Mouse (Mus musculus): ENCODE results near the gene Taf6. TPM values are rescaled to one million over a fixed set of nuclear protein-coding genes. Genes with fewer than 3 reads are reported as not detected.
A peak's percentile ranks its signal among the peaks of the same experiment; 100 is the strongest.
"Not testable (repeated sequence)": the region's sequence is repeated elsewhere in the genome, so short reads cannot be mapped to it uniquely, and the experiment has no call there.

Taf6 gene
- polyA plus RNA-seq, 1 experiment: 2.8 TPM

DNA sequence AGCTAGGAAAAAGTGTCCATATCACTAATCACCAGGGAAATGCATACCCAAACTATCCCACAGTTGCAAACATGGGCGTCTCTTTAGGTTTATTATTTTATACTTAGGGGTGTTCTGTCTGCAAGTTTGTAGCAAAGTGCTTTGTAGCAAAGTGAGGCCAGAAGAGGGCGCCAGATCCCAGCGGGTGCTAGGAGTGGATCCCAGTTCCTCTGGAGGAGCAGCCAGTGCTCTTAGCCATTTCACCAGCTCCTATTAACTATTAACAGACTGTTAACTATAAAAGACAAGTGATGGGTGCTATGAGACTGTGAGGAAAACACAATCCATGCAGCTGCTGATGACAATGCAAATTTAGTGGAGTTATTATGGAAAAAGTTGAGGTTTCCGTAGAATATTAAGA lies 34.9 kb upstream of the Taf6 start:
- H3K36me3 ChIP-seq (ENCODE audit: control insufficient read depth): no peaks in the 10 kb centered on the region
- no peaks in the 10 kb centered on the region for H3K4me1 ChIP-seq (ENCODE audit: control insufficient read depth)
- H3K4me3 ChIP-seq (replicated peaks): no peak overlapping the region
- H3K27me3 ChIP-seq (ENCODE audit: control insufficient read depth): no peaks in the 10 kb centered on the region
- H3K9me3 ChIP-seq (ENCODE audit: control insufficient read depth, low read length): peaks cover 6% of the 10 kb centered on the region
- TF ChIP-seq GATA1 (IDR thresholded peaks at IDR 0.05; ENCODE audit: low read length) (no peak), TAL1 (IDR thresholded peaks at IDR 0.05; ENCODE audit: low read length) (no peak)

- peaks cover 22% of the 10 kb centered on the region for H3K9me3 ChIP-seq (ENCODE audit: control insufficient read depth, low read length)
- no peak for TF ChIP-seq TAL1 (IDR thresholded peaks at IDR 0.05; ENCODE audit: low read length)
- no peak for TF ChIP-seq GATA1 (IDR thresholded peaks at IDR 0.05; ENCODE audit: low read length)
- no peaks in the 10 kb centered on the region for H3K27me3 ChIP-seq (ENCODE audit: control insufficient read depth)
Measured at GRCm38 (mm10) chr5:138219864-138220263, 32.6 kb upstream of the Taf6 start.

GRCm38 (mm10) chr5:138216632-138217031 lies 29.4 kb upstream of the Taf6 start:
- H3K36me3 ChIP-seq (ENCODE audit: control insufficient read depth); H3K4me3 ChIP-seq (replicated peaks); H3K4me1 ChIP-seq (ENCODE audit: control insufficient read depth); H3K27me3 ChIP-seq (ENCODE audit: control insufficient read depth): not testable (repeated sequence)
- H3K9me3 ChIP-seq (ENCODE audit: control insufficient read depth, low read length): peaks cover 28% of the 10 kb centered on the region

More at GRCm38 (mm10) chr5:138219864-138220263, 32.6 kb upstream of the Taf6 start:
- Histone ChIP-seq H3K36me3 (ENCODE audit: control insufficient read depth) (no peaks in the 10 kb centered on the region), H3K4me1 (ENCODE audit: control insufficient read depth) (no peaks in the 10 kb centered on the region), H3K4me3 (replicated peaks) (no peak overlapping the region)

GRCm38 (mm10) chr5:138207873-138208272 lies 20.6 kb upstream of the Taf6 start:
- Histone ChIP-seq H3K9me3 (ENCODE audit: control insufficient read depth, low read length) (peaks cover 28% of the 10 kb centered on the region), H3K36me3 (ENCODE audit: control insufficient read depth) (no peaks in the 10 kb centered on the region), H3K4me1 (ENCODE audit: control insufficient read depth) (no peaks in the 10 kb centered on the region), H3K4me3 (replicated peaks) (no peak overlapping the region), H3K27me3 (ENCODE audit: control insufficient read depth) (no peaks in the 10 kb centered on the region)
- no peak for TF ChIP-seq TAL1 (IDR thresholded peaks at IDR 0.05; ENCODE audit: low read length)
- no peak for TF ChIP-seq GATA1 (IDR thresholded peaks at IDR 0.05; ENCODE audit: low read length)

DNA sequence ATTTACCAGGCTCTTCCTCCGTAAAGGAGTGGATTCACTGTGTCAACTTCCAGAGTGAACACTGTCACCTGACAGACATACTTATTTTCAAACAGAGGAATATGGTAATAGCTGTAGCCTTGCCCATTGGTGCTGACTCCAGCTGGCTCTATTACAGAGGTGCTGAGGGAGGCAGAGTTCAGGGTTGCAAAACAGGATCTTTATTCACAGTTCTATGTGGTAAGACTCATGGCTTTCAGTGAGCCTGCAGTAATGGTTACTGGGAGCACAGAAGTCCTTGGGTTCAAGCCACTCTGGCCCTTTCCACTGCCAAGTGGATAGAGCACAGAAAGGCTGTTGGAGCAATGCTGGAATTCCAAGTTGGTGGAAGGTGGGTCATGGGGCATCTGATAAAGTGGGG lies 20.0 kb upstream of the Taf6 start:
- Histone ChIP-seq H3K27me3 (ENCODE audit: control insufficient read depth) (no peaks in the 10 kb centered on the region), H3K9me3 (ENCODE audit: control insufficient read depth, low read length) (peaks cover 28% of the 10 kb centered on the region), H3K36me3 (ENCODE audit: control insufficient read depth) (no peaks in the 10 kb centered on the region), H3K4me1 (ENCODE audit: control insufficient read depth) (no peaks in the 10 kb centered on the region), H3K4me3 (replicated peaks) (no peak overlapping the region)
- no peak for TF ChIP-seq GATA1 (IDR thresholded peaks at IDR 0.05; ENCODE audit: low read length)
- TF ChIP-seq TAL1 (IDR thresholded peaks at IDR 0.05; ENCODE audit: low read length): no peak

- Histone ChIP-seq H3K4me3 (replicated peaks) (no peak overlapping the region), H3K4me1 (ENCODE audit: control insufficient read depth) (no peaks in the 10 kb centered on the region), H3K36me3 (ENCODE audit: control insufficient read depth) (no peaks in the 10 kb centered on the region), H3K9me3 (ENCODE audit: control insufficient read depth, low read length) (peaks cover 11% of the 10 kb centered on the region), H3K27me3 (ENCODE audit: control insufficient read depth) (no peaks in the 10 kb centered on the region)
- no peak for TF ChIP-seq GATA1 (IDR thresholded peaks at IDR 0.05; ENCODE audit: low read length)
- no peak for TF ChIP-seq TAL1 (IDR thresholded peaks at IDR 0.05; ENCODE audit: low read length)
Measured at GRCm38 (mm10) chr5:138202086-138202485, 14.8 kb upstream of the Taf6 start.

GRCm38 (mm10) chr5:138199576-138199975 lies 12.3 kb upstream of the Taf6 start:
- TF ChIP-seq GATA1 (IDR thresholded peaks at IDR 0.05; ENCODE audit: low read length): no peak
- no peak for TF ChIP-seq TAL1 (IDR thresholded peaks at IDR 0.05; ENCODE audit: low read length)
- H3K9me3 ChIP-seq (ENCODE audit: control insufficient read depth, low read length): peaks cover 6% of the 10 kb centered on the region
- H3K4me3 ChIP-seq (replicated peaks): no peak overlapping the region
- peaks cover 12% of the 10 kb centered on the region for H3K4me1 ChIP-seq (ENCODE audit: control insufficient read depth)
- no peaks in the 10 kb centered on the region for H3K27me3 ChIP-seq (ENCODE audit: control insufficient read depth)
- H3K36me3 ChIP-seq (ENCODE audit: control insufficient read depth): no peaks in the 10 kb centered on the region

GRCm38 (mm10) chr5:138195463-138195862 lies 8.2 kb upstream of the Taf6 start:
- peak overlapping the region; percentile 95 for H3K4me3 ChIP-seq (replicated peaks)
- TF ChIP-seq TAL1 (IDR thresholded peaks at IDR 0.05; ENCODE audit: low read length) (no peak), GATA1 (IDR thresholded peaks at IDR 0.05; ENCODE audit: low read length) (no peak)
- peaks cover 23% of the 10 kb centered on the region for H3K36me3 ChIP-seq (ENCODE audit: control insufficient read depth)
- no peaks in the 10 kb centered on the region for H3K27me3 ChIP-seq (ENCODE audit: control insufficient read depth)
- H3K9me3 ChIP-seq (ENCODE audit: control insufficient read depth, low read length): no peaks in the 10 kb centered on the region
- H3K4me1 ChIP-seq (ENCODE audit: control insufficient read depth): peaks cover 27% of the 10 kb centered on the region

GRCm38 (mm10) chr5:138194755-138195345 lies 7.6 kb upstream of the Taf6 start:
- TF ChIP-seq GATA1 (IDR thresholded peaks at IDR 0.05; ENCODE audit: low read length) (no peak), TAL1 (IDR thresholded peaks at IDR 0.05; ENCODE audit: low read length) (no peak)
- H3K9me3 ChIP-seq (ENCODE audit: control insufficient read depth, low read length): no peaks in the 10 kb centered on the region
- H3K27me3 ChIP-seq (ENCODE audit: control insufficient read depth): no peaks in the 10 kb centered on the region
- peak overlapping the region; percentile 95 for H3K4me3 ChIP-seq (replicated peaks)
- H3K4me1 ChIP-seq (ENCODE audit: control insufficient read depth): peaks cover 27% of the 10 kb centered on the region
- H3K36me3 ChIP-seq (ENCODE audit: control insufficient read depth): peaks cover 28% of the 10 kb centered on the region
